Mouse (Mus musculus) heart, postnatal 0 days (tissue): ENCODE results near the gene Cgnl1.

Source experiments
- CTCF ChIP-seq: IDR thresholded peaks from 2 replicates; pipeline ENCODE4 v1.5.1; 2016; ENCODE audit warnings: antibody characterized with exemption, control low read depth, low read depth
- EP300 ChIP-seq: IDR thresholded peaks from 2 replicates; pipeline ENCODE4 v1.6.1; 2016; ENCODE audit warnings: antibody characterized with exemption, low read depth

DNA sequence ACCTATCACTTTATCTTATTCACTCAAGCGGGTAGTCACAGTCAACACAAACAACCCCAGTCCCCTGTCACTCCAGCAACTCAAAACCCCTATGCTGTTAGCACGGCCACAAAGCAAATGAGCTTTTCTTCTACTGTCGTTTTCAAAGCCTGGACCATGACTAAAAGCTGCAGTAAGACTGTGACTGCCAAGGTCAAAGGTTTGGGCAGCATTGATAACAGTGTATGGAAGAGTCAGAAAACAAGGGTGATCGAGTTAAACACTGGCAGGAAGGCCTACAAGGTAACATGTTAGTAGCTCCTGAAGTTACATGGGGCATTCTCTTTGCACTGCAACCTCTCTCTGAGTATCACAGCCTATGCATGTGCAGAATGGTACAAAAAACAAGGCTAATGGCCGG lies 111.7 kb downstream of the Cgnl1 start:
- TF ChIP-seq EP300 (no peak), CTCF (no peak)
